Mouse (Mus musculus): ENCODE measurements around the gene Cdh22.

Gene Cdh22

DNA sequence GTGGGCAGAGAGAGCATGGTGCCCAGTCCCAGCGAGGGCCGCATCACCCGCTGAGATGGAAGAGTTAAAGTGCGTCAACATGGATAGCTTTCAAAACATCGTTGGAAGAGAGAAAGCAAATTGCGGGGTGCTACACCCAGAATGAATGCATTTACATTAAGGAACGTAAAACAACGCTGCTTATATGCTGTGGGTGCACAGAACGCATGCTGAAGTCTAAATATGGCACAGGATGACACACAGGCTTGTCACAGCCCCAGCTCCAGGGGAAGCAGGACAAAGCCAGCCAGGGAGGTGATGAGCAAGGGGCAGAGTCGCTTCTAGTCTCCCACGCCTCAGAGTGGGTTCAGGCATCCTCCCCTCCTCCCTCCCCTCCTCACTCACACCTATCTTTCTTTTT is 27.0 kb downstream of the Cdh22 start:
- peak; percentile 44 for DNase-seq (ENCODE audit: low read depth, low spot score)

DNA sequence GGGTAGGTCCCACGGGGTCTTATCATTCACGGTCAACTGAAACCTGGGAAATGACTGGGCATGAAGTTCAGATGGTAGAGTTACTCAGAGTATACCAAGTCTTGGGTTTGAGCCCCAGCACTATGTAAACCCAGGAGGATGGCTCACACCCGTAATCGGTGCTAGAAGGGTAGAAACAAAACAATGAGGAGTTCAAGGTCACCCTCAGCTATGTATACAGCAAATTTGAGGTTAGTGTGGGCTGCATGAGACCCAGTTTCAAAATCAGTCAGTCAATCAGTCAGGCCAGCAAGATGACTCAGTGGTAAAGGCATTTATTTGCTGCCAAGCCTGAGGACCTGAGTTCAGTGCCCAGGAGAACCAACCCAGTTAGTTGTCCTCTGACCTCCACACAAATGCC is 27.6 kb downstream of the Cdh22 start:
- DNase-seq (ENCODE audit: low read depth, low spot score): peak; percentile 81

DNA sequence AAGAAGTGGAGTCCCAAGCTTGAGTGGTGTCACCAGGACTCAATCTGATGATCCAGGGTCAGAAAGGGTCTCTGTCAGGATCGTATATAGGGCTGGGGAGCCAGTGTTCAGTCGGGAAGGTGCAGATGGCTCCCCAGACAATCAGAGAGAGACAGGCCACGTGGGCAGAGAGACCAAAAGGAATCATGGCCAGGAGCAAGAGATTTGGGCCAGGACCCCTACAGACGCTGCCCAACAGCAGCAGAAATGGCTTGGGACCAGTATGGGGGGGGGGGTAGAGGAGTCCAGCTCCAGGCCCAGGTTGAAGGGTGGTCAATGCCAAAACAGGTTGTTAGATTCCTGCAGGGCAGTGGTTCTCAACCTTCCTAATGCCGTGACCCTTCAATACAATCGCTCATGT is 29.2 kb downstream of the Cdh22 start:
- no peak for DNase-seq (ENCODE audit: low read depth, low spot score)

DNA sequence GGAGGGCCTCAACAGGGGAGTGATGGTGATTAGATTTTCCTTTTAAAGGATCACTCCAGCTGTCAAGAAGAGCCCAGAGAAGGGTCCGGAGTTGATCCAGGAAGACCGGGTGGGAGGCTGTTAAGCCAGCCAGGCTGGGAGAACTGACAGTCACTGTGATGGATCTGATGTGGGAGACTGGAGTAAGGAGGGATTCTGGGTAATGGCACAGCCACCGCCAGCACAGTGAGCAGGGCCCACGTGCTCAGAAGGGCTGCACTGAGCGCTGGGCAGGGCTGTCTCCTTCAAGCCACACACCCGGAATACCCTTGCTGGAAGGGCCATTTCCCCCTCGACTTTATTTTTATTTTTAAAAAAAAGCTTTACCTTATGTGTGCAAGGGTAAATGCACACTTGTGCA is 29.7 kb downstream of the Cdh22 start:
- DNase-seq (ENCODE audit: low read depth, low spot score): no peak

DNA sequence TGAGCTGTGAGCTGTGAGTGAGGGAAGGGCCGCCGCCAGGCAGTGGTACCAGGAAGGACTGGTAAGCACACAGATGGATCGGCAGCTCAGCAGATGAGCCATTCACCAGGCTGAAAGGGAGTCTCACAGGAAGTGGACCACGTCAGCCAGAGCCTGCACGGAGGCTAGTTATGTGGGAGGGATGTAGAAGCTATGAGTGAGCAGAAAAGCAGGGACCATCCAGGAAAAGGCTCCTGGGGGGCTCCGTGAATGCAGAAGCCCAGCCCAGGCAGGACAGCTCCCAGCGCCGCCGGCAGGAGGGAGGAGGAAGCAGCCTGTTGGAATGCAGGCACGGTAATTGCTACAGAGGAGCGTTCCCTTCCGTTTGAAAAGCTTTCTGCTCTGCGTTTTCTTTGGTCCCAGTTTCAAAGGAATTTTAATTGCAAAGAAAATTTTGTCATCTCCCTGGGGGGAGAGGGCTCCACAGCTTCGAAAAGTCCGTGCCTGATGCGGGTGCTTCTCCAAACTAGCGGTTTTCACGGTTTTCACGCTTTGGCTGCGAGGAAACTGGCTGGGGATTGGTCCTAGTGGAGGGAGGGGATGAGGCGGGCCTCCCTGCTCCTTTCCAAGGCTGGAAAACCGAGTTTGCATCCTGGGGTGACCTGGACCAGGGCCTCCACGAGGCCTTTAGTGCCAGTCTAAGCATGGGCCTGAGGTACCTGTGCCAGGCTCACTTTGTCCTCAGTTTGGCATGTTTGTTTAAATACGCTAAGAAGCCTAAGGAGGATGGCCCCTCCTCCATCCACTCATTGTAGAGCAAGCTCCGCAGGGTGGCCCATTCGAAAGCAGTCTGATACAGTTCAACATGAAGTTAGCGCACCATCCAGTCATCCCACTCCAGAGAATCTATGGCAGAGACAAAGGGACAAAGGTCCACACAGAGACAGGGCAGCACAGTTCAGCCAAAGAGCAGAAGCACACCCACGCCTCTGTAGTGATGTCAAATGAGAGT is 32.6 kb downstream of the Cdh22 start:
- peak; percentile 69 for DNase-seq (ENCODE audit: low read depth, low spot score)

DNA sequence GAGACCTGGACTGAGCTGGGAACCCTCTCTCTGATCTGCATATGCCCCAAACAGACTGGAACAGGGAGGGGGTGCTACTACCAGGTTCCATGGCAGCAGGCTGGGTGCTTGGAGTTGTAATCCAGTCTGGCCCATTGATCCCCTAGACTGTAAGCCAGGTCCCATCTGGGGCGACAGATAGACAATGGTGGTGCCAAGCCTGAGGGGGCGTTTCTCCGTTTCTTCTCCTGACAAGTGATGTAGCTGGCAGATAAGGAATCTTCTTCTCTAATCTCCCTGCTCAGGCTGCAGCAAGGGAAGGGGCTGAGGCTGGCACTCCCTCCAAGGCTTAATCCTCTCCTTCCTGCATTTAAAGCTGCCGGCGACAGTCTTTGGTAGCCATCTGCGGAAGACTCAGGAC is 37.1 kb downstream of the Cdh22 start:
- DNase-seq (ENCODE audit: low read depth, low spot score): no peak

DNA sequence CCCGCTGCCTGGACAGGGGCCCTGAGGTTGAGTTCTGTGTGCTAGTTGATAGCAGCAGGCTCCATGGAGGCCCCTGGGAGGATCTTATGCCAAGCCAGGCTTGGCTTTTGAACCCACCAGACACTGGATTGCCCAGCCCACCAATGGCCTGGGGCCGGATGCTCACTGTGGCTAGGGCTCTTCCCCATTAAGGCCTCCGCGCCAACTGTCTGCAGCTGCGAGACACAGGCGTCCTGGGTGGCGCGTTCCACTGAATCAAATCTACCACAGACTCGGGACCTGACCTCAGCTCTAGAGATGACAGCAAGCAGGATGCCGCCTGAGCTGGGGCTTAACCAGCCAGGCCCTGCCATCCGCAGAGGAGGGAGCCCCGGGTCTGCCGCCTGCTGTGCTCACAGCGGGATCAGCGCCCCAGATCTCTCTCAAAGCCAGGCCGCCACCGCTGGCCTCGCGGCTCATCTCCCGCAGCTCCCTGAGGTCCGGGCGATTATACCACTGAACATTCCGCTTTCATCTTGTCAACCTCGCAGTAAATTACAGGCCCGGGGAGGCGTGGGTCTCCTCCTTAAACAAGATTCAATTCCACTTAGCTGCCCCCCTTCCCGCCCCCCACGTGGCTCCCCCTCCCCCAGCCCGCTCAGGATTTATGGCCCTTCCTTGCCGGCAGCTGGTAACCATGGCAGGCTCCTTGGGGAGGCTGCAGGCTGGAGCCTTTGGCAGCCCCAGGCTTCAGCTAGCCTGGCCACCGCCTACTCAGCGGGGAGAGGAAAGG is 39.1 kb downstream of the Cdh22 start:
- no peak for DNase-seq (ENCODE audit: low read depth, low spot score)

DNA sequence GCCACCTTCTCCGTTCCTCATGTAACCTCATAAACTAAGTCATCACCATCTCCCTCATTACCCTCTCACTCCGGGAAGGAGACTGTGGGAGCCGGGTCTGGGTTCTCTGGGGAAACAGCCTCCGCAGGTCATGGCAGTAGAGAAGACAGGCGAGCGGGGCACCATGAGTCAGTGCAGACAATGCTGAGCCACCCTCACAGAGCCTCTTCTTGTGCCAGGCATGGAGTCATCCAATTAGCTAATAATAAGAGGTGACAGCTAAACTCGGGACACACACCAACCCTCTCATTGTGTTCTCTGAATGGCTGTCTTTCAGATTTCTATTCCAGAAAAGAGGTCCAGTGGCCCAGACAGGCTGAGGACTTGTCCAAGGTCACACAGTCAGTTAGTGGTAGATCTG is 43.2 kb downstream of the Cdh22 start:
- DNase-seq (ENCODE audit: low read depth, low spot score): no peak

DNA sequence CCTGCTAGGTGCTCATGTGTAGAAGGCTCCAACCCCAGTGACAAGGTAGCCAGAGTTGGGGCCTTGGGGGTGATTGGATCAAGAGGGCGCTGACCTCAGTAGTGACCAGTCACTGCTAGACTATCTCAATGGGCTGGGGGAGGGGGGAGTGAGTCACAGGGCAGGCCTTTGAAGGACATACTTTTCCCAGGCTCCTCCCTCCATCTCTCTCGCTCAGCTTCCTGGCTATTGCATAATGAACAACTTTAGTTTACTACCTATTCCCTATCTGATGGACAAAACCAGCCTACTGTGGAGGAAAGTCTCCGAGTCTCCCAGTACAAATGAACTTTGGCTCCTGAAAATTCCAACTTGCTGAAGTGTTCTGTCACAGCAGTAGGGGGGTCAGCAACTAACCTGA is 45.1 kb downstream of the Cdh22 start:
- DNase-seq (ENCODE audit: low read depth, low spot score): peak; percentile 76

DNA sequence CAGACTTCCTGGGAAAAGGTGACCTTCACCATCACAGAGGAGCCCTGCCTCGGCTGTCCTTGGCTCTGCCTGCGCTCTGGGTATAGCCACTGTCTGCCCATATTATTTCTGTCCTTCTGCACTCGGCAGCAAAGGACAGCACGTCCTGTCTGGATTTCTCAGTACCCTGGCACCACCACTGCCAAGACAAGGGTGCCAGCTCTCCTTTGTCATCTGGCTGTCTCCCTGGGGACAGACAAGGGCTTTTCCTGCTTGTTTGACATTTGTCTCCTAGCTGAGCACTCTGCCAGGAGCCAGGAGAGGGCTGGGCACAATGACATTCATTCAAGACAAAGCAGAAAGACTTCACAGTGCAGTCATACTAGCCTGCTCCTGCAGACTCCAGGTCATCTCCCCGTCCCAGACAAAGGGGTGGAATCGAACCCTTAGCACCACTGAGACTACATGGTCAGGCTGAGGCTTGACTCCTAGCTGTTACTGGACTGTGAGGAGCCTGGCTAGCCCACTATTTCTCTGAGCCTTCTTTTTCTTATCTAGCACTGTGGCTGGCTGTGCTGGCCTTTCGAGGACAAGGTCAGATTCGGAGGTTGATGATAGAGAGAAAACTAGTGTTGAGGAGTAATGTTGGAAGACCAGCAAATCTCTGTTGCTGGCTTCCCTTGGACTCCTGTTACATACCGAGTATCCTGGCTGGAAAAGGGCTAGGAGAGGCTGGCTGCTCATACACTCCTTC is 46.8 kb downstream of the Cdh22 start:
- no peak for DNase-seq (ENCODE audit: low read depth, low spot score)

DNA sequence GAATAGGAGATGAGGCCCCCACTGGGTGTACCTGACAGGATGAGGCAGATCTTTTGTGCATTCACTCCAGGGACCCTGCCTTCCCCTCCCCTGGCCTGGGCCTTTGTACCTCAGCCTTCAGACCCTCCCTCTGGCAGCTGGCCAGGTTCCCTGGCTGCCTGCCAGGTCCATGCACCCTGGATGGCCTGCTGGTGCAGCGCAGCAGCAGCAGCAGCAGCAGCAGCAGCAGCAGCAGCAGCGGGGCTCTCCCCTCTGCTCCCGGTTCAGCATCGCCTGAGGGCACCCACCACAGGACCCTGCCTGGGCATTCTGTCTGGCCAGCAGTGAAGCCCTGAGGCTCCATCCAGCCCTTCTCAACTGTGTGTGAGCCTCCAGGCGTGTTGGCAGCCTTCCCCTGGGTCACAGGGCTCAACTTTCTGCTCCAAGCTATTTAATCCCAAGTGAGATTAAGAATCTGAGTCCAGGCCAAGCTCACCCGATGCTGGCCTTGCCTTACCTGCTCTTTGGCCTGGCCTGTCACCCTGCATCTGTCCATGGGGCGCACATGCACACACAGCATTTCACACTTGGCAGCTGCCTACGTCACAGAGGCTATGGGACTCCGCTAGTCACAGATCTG is 50.5 kb downstream of the Cdh22 start:
- no peak for DNase-seq (ENCODE audit: low read depth, low spot score)

DNA sequence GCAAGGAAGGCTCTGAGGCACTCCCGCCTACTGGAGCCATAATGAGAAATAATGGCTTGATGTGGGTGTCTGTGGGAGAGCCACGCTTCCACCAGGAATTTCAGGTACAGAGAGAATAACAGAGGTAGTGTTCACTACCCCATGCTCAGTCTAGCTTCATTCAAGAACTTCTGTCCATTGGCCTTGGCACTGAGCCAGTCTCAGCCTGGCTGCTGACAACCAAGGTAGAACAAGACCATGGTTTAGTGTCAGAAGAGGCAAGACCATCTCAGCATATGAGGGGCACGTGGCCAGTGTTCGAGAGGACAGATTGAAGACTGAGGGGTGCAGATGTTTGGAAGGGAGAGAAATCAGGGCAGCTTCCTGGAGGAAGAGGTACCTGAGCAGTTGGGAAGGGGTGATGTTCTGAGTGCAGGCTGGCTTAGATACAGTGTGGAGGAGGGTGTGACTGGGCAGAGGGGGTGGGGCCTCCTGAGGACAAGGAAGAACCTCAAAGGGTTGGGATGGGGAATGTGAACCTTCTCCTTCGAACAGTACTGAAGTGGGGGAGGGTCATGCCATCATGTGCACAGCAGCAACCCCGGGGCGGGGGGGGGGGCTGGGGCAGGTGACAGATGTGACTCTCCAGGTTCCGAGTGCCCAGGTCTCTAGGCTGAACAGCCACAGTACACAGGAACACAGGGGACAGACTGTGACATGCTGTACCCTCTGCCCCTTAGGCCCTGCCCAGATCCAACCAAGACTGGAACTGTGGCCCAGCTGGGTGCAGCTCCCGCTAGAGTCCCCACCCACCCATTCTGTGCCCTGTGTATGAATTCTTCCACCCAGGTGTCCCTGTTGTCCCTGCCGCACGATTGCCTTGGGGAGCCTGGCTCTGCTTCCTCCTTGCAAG is 52.3 kb downstream of the Cdh22 start:
- no peak for DNase-seq (ENCODE audit: low read depth, low spot score)

DNA sequence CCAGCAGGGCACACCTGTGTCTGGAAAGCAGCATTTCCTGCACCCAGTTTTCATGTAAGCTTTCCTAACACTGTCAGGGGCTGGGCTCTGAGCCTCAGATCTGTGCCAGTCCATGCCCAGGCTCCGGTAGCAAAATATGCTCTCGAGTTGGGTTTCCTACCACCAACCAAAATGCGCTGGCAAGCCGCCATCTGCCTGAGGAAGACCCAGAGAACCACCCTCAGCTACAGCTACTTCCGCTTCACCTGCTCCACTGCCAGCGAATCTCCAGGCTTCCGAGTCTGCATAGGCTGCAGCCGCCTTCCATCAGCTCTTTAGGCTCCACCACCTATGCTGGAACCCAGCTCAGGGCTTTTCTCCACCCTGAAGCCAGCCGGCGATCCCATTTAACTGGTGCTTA is 55.4 kb downstream of the Cdh22 start:
- DNase-seq (ENCODE audit: low read depth, low spot score): no peak

DNA sequence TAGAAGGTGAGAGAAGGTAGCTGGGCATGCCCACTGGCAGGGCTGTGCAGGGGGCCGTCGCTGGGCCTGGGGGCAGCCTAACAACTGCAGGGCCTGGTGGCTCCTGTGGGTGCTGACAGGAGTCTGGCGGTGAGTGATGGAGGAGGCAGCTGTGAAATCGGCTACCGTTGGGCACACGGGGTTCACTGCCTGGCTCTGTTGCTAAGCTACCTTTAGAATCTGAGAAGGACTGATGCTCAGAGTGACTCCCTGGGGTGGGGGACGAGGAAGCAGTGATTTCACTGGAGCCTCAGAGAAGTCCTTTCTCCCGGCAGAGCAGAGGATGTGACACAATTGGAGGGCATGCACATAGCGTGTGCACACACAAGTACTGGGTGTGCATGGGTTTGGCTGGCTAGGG is 57.7 kb downstream of the Cdh22 start:
- DNase-seq (ENCODE audit: low read depth, low spot score): no peak

DNA sequence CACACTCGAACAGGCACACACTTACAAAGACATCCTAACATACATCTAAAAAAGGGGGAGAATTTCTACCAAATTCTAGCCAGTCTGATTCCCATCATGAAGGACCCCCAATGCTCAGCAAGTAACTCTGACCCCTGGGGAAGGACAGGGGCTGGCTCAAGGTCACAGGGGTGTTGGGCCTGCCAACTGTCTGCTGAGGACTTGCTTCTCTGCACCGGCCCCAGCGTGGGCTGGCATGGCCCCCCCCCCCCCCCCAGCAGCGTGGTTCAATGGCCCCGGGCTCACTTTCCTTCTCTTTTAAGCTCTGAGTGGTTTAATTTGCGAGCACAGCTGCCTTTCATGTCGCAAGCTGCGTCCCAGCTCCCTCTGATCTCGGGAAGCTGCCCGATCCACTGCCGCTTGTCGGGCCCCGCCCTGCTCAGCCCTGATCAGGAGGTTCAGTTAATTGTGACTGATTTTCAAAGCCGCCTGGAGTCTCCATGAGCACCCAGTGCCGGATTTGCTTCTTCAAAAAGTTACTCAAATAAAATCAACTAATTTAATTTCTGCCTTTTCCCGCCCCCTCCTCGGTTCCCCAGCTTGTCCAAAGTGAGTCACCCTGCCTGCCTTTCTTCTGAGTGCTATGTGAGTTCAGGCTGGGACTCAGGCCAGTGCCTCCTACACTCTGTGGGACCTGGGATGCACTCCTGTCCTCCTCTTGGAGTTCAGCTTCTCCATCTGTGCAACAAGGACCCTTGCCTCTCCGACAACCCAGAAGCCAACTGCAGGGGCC is 67.8 kb downstream of the Cdh22 start:
- DNase-seq (ENCODE audit: low read depth, low spot score): peak; percentile 65

DNA sequence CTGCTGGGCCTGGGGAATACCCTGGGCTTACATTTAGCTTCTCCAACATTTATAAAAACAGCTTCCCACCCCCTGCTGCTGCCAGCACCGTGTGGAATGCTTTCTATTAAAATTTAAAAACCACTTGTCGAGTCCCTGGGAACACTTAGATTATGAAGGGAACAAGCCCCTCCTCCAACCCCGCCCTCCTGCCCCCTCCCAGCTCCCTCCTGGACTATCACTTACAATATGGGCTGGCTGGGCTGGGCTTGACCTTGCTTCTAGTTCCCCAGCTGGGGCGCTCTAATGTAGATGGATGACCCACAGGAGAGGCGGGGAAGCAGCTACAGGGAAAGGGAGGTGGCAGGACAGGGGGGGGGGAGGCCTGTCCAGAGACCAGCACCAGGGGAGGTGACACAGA is 72.4 kb downstream of the Cdh22 start:
- DNase-seq (ENCODE audit: low read depth, low spot score): no peak

DNA sequence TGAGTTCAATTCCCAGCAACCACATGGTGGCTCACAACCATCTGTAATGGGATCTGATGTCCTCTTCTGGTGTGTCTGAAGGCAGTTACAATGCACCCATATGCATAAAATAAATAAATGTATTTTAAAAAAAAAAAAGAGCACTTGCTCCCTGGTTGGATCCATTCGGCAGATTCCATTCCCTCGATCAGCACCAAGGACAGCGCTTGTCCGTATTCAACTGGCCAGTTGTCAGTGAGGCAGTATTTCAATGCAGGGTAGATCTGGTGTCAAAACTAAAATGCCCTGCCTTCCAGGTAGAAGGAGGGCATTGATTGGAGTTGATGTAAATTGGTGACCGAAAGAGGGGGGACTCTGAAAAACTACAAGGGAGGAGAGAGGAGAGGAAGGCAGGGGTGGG is 74.2 kb downstream of the Cdh22 start:
- peak; percentile 71 for DNase-seq (ENCODE audit: low read depth, low spot score)

DNA sequence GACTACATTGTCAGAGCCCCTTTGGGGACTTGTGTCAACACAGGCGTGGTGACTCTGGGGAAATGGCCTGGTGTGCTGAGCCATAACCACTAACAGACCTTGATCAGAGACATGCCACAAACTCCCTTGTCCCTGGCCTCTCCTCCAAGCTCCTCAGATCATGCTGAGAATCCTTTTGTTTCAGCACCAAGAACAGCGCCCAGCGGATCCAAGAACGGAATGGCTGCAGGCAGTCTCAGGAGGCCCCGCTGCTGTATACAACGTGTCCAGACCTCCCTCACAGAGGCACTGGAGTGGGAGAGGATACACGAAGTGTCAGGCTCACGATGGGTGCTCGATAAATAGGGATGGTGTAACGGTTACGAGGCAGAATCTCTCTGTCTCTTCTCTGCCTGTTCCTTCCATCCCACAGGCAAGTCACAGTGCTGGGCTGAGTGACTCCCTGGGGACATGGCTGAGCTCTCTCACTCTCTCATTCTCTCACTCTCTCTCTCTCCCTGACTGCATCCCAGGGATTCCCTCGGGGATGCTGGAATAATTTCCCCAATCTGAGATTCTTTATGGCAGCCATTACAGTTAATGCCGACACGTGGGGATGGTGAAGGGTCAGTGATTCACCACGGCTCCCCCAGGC is 75.5 kb downstream of the Cdh22 start:
- peak; percentile 81 for DNase-seq (ENCODE audit: low read depth, low spot score)

DNA sequence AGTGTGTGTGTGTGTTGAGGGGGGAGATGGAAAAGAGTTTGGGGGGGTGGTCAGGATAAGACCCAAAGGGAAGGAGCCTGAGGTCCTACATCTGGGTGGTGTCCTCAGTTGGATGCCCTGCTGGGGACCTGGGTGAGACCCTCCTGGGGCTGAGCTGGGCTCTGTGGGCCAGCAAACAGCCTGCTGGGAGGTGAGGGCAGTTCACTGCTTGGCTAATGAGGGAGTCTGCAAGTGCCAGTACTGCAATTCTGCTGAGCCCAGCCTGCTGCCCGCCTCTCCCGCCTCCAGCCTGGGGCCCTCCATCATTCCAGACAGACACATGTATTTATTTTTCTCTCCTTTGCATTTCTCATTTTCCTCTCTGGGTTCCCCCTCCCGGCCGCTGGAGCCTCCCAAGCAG is 76.3 kb downstream of the Cdh22 start:
- DNase-seq (ENCODE audit: low read depth, low spot score): no peak

All from 3T3-L1 (cell line).